Mouse (Mus musculus) kidney, embryonic 14.5 days (tissue): ENCODE data around the gene Snx18. TPM values are rescaled to one million over a fixed set of nuclear protein-coding genes. Genes with fewer than 3 reads are reported as not detected.

Experiments used
- ATAC-seq: fragments of 200-750 bp; cut with Nextera tagmentation; 2 replicates; pipeline ENCODE4 v1.8.0; 2017; ENCODE audit warnings: moderate number of reproducible peaks, mild to moderate bottlenecking, moderate TSS enrichment, moderate library complexity; ENCODE audit not compliant: low FRiP score, low TSS enrichment
- H3K27ac ChIP-seq: fragments of 300-500 bp; sonication (generic); 2 replicates; pipeline ENCODE4 v1.5.1; 2014; ENCODE audit warnings: low read depth, mild to moderate bottlenecking, low read length, moderate library complexity, mixed read lengths
- H3K27me3 ChIP-seq: fragments of 300-500 bp; sonication (generic); 2 replicates; pipeline ENCODE4 v1.6.1; 2014; ENCODE audit warnings: mild to moderate bottlenecking, low read length; ENCODE audit not compliant: control insufficient read depth, insufficient read depth
- H3K36me3 ChIP-seq: fragments of 300-500 bp; sonication (generic); 2 replicates; pipeline ENCODE4 v1.6.1; 2014; ENCODE audit warnings: low read length, mixed read lengths; ENCODE audit not compliant: control insufficient read depth, insufficient read depth
- H3K4me1 ChIP-seq: fragments of 300-500 bp; sonication (generic); 2 replicates; pipeline ENCODE4 v1.6.1; 2014; ENCODE audit warnings: low read length, mixed read lengths; ENCODE audit not compliant: control insufficient read depth, insufficient read depth
- H3K4me2 ChIP-seq: fragments of 300-500 bp; sonication (generic); replicated peaks from 2 replicates; pipeline ENCODE4 v1.6.1; 2014; ENCODE audit warnings: low read depth, mild to moderate bottlenecking, low read length
- H3K4me3 ChIP-seq: fragments of 300-500 bp; sonication (generic); 2 replicates; pipeline ENCODE4 v1.5.1; 2014; ENCODE audit warnings: mild to moderate bottlenecking, low read length
- H3K9ac ChIP-seq: fragments of 300-500 bp; sonication (generic); 2 replicates; pipeline ENCODE4 v1.6.1; 2014; ENCODE audit warnings: low read depth, mild to moderate bottlenecking, low read length, moderate library complexity
- H3K9me3 ChIP-seq: fragments of 300-500 bp; sonication (generic); 2 replicates; pipeline ENCODE4 v1.6.1; 2016; ENCODE audit warnings: low read length; ENCODE audit not compliant: control insufficient read depth
- WGBS: fragments of 180-500 bp; shearing (Covaris S2); extraction: QIAGEN DNeasy Blood & Tissue Kit; methylation state at CpG from one replicate; pipeline ENCODE4 v1.1.7; 2014; 5-methylcytosine and 5-hydroxymethylcytosine counted together
- polyA plus RNA-seq: library from polyadenylated mRNA; unstranded; fragments of >200 nt; fragmentation: Nextera tagmentation; extraction: Ambion mirVana; gene quantifications from 2 replicates; pipeline ENCODE4 v1.2.1, GENCODE M21; 2014

Snx18 gene
- polyA plus RNA-seq, 1 experiment from 2014 or later = 51.2 TPM

- Histone ChIP-seq H3K9me3 (no peaks in the 10 kb centered on the region), H3K9ac (no peak overlapping the region), H3K4me1 (no peaks in the 10 kb centered on the region), H3K4me3 (no peak overlapping the region), H3K27ac (no peak overlapping the region), H3K36me3 (no peaks in the 10 kb centered on the region), H3K27me3 (no peaks in the 10 kb centered on the region), H3K4me2 (no peak overlapping the region)
- no peak for ATAC-seq
- 87% methylated on average over 3 of the region's 3 CpGs for WGBS
Measured at GRCm38 (mm10) chr13:113549021-113549420, 69.3 kb downstream of the Snx18 start.

- no peak overlapping the region for H3K27ac ChIP-seq
- H3K9ac ChIP-seq = no peak overlapping the region
- H3K4me2 ChIP-seq = no peak overlapping the region
- ATAC-seq = no peak
- H3K4me3 ChIP-seq = no peak overlapping the region
- WGBS = 89% methylated on average over 8 of the region's 8 CpGs
- no peaks in the 10 kb centered on the region for H3K4me1 ChIP-seq
- no peaks in the 10 kb centered on the region for H3K27me3 ChIP-seq
- no peaks in the 10 kb centered on the region for H3K36me3 ChIP-seq
- H3K9me3 ChIP-seq = no peaks in the 10 kb centered on the region
Measured at GRCm38 (mm10) chr13:113547807-113548426, 70.4 kb downstream of the Snx18 start.

GRCm38 (mm10) chr13:113542374-113542773 lies 76.0 kb downstream of the Snx18 start:
- no peaks in the 10 kb centered on the region for H3K9me3 ChIP-seq
- no peak for ATAC-seq
- H3K4me3 ChIP-seq = no peak overlapping the region
- H3K27ac ChIP-seq = no peak overlapping the region
- no peak overlapping the region for H3K9ac ChIP-seq
- no peaks in the 10 kb centered on the region for H3K4me1 ChIP-seq
- H3K27me3 ChIP-seq = no peaks in the 10 kb centered on the region
- no peaks in the 10 kb centered on the region for H3K36me3 ChIP-seq
- 91% methylated on average over 6 of the region's 6 CpGs for WGBS
- no peak overlapping the region for H3K4me2 ChIP-seq

Other genes with a start within 250 kb of the Snx18 start
- not detected in 2 replicates for gene Hspb3, start 45.1 kb upstream of the Snx18 start, polyA plus RNA-seq
- gene Arl15, start 175.9 kb upstream of the Snx18 start, polyA plus RNA-seq = 16.5 and 18.2 TPM in 2 replicates